Mouse (Mus musculus): Measurements from ENCODE around the gene Igfn1.
A peak's percentile ranks its signal among the peaks of the same experiment; 100 is the strongest.

DNA sequence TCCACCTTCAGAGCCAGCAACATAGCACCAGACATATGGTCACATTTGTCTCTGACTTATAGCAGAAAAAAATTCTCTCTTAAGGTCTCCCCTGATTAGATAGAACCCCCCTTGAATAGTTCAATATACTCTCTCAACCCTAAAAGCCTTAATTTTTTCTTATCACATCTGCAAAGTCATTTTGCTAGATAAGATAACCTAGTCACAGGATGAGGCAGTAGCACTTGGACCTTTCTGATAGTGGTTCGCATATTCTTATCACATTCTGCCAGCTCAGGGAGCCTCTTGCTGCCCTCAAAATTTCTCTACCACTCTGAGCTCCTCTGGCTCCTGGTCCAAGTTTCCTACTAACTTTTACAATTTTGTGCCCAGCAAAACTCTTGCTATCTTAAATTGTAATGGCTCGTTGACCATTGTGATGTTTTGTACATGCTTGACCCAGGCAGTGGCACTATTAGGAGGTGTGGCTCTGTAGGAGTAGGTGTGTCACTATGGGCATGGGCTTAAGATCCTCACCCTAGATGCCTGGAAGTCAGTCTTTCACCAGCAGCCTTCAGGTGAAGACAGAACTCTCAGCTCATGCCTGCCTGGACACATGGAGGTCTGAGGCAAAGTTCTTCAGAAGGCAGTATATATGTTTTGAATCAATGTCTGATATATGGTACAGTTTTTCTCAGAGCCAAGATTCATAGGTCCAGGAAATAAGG, 8.8 kb upstream of the Igfn1 start:
- TF ChIP-seq CTCF (IDR thresholded peaks at IDR 0.05; ENCODE audit: low read depth) (no peak), EP300 (IDR thresholded peaks at IDR 0.05; ENCODE audit: low read depth) (peak; percentile 100)

Measured in liver, embryonic 14.5 days (tissue).